Mouse (Mus musculus): Measurements from ENCODE around the gene Ghitm. TPM values are rescaled to one million over a fixed set of nuclear protein-coding genes. Genes with fewer than 3 reads are reported as not detected.
"Not testable (repeated sequence)": the region's sequence is repeated elsewhere in the genome, so short reads cannot be mapped to it uniquely, and the experiment has no call there.

Gene Ghitm
- polyA plus RNA-seq (2017; shearing (Covaris generic)) = 100 to 1,000 TPM; 343 to 376 TPM

DNA sequence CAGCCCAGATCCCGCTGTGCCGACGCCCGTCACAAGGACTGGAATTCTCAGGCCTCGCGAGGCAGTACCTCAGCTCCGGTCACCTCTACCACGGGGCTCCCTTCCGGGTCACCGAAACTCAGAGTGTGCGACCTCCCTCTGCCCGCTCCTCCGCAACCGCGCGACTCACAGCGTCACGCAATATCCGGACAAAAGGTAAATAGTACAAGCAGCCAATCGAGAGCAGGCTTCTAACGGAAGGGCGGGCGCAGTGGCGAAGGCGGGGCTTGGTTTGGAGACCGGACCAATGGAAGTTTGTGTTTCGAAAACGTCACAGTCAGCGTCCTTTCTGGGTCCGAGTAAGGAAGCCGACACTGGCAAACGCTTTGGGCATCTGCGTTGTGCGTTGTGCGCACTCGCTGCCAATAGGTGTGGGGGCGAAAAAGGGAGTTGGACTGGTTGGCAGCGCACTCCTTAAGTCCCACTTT, at the start of gene Ghitm:
TSS of gene Ghitm (minus strand) at position 146 of the 467 bp plus-strand sequence.
- ATAC-seq = peak; percentile 95

- no peak for ATAC-seq
These were observed 49.8 kb upstream of the Ghitm start for GRCm38 (mm10) chr14:37184871-37185270.

- ATAC-seq = no peak
These were observed 39.4 kb upstream of the Ghitm start for GRCm38 (mm10) chr14:37174484-37174883.

DNA sequence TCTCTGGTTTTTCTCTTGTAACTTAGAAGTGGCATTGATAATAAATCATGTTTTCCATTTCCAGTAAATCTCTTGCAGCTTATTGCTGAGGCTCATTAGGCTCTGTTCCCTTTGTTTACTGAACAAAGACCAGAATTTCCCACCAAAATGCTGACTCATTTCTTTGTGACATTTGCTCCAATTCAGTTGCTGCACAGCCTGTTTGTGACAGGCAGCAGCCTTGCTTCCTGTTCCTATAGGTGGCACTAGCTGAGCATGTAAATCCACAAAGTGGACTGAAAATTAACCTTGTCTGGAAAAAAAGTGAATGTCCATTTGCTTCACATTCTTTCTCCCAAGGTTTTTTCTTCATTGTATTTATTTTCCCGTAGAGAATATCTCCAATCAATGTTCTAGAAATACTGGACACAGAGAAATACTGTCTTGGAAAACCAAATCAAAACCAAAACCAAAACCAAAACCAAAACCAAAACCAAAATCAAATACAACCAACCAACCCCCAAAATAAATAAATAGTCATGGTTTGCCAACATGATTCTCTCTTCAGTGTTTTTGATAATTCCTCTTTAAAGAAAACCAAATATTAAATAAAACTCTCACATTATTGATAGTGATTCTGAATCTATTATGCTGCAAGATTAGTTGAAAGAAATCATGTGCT, 30.3 kb upstream of the Ghitm start:
- peak; percentile 85 for ATAC-seq

- no peak for ATAC-seq
These were observed 29.4 kb upstream of the Ghitm start for GRCm38 (mm10) chr14:37164392-37165032.

GRCm38 (mm10) chr14:37163277-37163956, 28.3 kb upstream of the Ghitm start:
- ATAC-seq = no peak

GRCm38 (mm10) chr14:37154391-37154790, 19.3 kb upstream of the Ghitm start:
- ATAC-seq = no peak

GRCm38 (mm10) chr14:37139051-37139710, 4.1 kb upstream of the Ghitm start:
- no peak for ATAC-seq

- ATAC-seq = not testable (repeated sequence)
These were observed 2.5 kb upstream of the Ghitm start for GRCm38 (mm10) chr14:37137596-37137995.

DNA sequence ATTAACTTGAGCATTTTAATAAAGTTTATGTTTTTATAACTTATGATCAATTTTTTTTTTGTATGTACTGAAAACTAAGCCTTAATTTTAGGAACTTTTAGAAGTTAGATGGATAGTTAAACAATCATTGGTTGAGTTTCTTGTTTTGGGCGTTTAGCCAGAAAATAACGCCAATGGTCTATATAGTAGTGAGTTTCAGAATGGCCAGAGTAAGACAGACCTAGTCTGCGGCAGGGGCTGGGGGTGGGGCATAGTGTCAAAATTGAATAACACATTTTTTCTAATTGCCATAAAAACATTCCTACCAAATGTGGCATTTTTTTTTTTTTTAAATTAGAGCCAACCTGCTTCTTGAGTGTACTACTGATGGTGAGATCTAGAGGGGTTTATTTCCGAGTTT, 1.0 kb upstream of the Ghitm start:
- ATAC-seq = no peak

- ATAC-seq = no peak
These were observed 599 bp upstream of the Ghitm start for GRCm38 (mm10) chr14:37135671-37136070.

- peak; percentile 22 for ATAC-seq
These were observed 557 bp downstream of the Ghitm start for GRCm38 (mm10) chr14:37134304-37135126.

GRCm38 (mm10) chr14:37127652-37128051, 7.4 kb downstream of the Ghitm start:
- peak; percentile 78 for ATAC-seq

DNA sequence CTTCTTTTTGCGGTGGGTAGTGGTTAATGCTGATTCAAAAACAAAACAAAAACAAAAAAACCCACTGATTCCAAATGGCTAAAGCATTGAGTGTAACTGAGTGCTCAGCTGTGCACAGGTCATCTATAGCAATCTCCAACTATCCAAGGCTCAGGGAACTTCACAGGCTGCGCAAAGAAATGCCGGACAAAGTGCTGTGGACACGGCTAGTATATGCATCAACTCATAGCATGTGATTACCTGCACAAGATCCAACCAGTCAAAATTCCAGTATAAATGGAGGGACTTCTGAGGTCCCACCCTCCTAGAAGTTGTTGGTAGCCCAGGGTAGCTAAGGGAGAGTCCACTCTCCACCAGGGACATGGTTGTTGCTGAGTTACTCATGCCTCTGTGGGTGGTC, 15.8 kb downstream of the Ghitm start:
- ATAC-seq = no peak

DNA sequence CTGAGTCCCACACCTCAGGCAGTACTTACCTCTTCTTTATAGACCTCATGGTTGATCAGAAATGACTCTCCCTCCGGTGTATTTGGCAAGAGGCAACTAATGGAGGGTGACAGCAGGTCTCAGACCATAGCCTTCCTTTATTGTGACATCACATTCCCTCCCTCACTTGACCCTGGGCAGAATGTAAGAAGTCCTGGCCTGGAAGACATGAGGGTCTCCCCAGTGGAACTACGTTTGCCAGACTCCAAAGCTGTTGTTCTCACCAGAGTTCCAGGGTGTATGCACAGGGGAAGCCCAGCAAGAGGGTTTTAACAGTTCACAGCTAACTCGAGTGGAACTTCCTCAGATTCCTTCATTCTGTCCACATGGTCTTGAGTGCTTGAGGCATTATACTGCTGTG, 21.1 kb downstream of the Ghitm start, which contains the start of gene 2610528A11Rik:
TSS of gene 2610528A11Rik (minus strand) at position 101 of the 400 bp plus-strand sequence.
- no peak for ATAC-seq

- ATAC-seq = no peak
These were observed 22.1 kb downstream of the Ghitm start for GRCm38 (mm10) chr14:37112931-37113330.

- no peak for ATAC-seq
These were observed 23.7 kb downstream of the Ghitm start for GRCm38 (mm10) chr14:37111371-37111770.

DNA sequence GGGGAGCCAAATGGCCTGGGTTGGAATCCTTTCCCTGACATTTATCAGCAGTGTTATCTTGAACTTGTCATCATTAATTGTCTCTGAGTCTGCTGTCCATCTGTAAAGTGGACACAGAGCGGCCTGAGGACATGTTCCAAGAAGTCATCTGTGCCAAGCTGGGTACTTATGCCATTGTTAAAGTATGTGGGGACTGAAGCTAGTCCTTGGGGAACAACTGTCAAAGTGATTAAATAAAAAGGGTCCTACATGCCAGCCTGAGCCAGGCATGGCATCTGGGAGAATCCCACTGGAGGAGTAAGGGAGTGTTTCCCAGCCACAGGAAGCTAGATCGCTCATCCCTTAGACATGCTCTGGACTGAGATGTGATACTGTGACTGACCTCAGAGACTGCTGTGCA, 24.6 kb downstream of the Ghitm start:
- no peak for ATAC-seq

- ATAC-seq = no peak
These were observed 25.1 kb downstream of the Ghitm start for GRCm38 (mm10) chr14:37109975-37110374.

- no peak for ATAC-seq
These were observed 25.6 kb downstream of the Ghitm start for GRCm38 (mm10) chr14:37109460-37109859.

- ATAC-seq = no peak
These were observed 29.2 kb downstream of the Ghitm start for GRCm38 (mm10) chr14:37105846-37106245.

DNA sequence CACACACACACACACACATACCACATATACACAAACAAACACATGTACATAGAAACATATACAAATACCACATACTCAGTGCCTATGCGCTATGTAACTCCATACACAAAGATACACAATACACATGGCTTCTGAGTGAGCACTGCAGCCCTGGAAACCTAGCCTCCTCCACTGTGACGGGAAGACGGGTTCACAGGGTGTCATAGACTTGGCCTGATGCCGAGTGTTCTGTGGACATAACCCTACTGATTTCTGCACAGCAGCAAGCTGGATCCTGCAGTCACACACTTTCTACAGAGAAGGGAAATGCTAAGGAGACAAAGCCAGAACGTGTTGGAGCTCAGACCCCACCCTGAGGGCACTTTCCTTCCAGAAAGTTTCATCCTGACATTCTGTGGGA, 30.3 kb downstream of the Ghitm start:
- no peak for ATAC-seq

Measured in CD4-positive, CD25-positive, alpha-beta regulatory T cell, adult 4 months (primary cell).